Mouse (Mus musculus): ENCODE results near the gene Aamp.
A peak's percentile ranks its signal among the peaks of the same experiment; 100 is the strongest.
"Not testable (repeated sequence)": the region's sequence is repeated elsewhere in the genome, so short reads cannot be mapped to it uniquely, and the experiment has no call there.

Aamp gene

DNA sequence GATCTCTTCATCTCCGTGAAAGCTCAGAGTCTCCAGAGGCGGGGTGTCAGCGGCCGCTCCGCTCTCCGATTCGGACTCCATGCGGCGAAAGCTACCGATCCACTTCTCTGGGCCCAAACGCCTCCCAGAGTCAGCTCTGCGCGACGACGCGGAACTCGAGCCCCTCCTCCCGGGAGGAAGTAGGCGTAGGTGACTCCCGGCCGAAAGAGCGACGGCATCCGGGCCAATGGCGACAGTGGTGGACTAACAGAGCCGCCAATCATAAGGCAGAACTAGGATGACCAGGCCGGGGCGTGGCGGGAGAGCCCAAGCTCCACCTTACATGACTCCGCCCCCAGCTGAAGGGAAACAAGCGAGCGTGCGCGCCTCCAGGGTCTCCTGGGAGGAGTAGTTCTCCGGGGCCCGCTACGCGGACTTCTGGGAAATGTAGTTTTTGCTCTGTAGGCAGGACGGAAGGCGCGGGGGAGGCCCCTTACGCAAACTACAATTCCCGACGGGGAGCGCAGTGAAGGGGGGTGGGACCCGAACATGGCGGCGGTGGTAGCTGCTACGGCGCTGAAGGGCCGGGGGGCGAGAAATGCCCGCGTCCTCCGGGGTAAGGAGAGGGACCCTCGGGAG is at the start of gene Aamp, which contains the start of gene Pnkd:
Gene Aamp, minus strand, starts transcription at position 196 of the 618 bp plus-strand sequence.
Gene Pnkd, plus strand, starts transcription at position 388 of the 618 bp plus-strand sequence.
- DNase-seq = peak; percentile 100

DNA sequence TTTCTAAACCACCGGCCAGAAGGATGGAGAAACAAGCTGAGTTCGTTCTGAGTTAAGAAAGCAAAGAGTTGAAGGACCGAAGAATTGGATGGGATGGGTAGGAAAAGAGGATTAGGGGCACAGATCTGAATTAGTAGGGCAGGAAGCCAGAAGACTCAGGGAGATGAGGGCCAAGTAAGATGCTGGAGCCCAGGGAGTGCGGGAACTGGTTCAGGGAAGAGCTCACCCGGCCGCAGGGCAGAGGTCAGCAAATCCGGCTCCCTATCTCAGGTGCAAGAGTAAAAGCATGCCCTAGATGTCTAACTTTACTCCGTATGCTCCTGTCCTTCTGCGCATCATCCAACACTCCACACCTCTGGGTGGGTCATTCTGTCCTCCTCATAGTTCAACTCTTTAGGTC is 48.4 kb upstream of the Aamp start:
- DNase-seq = peak; percentile 45

DNA sequence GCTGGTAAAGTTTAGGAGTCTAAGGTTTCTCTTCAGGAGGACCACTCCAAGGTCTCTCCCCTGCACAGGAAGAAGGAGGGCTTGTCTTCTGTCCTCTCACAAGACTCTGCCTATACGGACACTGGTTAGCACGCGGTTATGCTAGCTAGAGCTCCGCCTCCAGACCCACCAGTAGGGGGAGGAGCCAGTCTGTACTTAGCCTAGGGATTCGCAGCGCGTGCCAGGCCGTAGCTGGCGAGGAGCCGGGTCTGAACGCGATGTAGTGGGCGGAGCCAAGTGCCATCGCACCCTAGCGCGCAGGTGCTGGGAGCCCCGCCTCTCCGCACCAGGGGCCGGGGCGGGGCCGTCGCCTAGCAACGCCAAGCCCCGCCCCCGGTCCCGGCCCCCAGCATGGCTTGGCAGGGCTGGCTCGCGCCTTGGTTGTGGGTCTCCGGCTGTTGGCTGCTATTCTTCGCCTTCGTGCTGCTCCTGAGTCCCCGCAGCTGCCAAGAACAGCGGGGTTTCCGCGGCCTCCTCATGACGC is 47.8 kb upstream of the Aamp start:
- DNase-seq = peak; percentile 99

DNA sequence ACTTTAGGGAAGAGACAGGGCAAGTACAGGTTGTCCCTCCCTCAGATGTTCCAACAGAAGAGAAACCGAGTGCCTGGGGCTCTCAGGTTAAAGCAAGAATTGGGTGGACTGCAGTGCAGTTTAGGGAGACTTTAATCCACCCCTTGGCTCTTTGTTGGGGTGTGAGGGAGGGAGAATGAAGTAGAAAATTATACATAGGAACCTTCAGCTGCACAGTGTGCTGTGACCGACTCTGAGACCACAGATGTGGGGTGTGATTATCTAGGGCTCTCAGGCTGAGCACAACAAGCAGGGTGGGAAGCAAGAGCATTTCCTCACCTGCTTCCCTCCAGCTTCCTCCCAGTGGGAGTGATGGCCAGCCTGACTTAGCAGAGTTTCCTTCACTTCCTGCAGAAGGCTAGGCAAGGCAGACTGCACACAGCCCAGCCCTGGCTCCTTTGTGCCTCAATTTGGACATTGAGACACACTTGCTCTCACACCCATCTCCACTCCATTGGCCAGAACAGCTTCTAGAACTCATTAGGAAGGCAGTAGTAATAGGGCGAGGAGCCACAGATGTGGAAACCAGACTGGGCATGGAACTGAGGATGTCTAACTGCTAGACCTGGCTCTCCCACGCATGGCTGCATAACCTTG is 46.6 kb upstream of the Aamp start:
- peak; percentile 36 for DNase-seq

DNA sequence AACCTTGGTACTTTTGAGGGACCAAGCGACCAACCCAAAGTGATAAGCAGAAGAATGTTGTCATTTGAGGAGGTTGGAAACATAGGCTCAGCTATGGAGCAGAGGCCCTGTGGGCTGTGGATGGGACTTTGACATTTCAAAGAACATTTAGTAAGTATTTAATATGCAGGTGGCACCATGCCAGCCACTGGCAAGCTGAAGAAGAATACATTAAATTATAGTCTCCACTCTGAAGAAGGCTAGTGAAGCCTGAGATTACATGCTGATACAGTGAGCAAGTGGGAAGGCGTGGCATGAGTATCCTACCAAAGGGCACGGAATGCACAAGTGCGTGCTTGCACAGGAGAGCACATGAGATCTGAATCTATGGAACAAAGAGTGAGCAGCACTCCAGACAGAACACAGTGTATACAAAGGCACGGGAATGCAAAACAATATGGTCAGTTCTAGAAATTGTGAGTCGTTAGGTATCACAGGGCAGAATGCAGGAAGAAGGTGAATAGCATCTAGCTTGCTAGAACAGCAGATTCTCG is 45.4 kb upstream of the Aamp start:
- DNase-seq = peak; percentile 59

DNA sequence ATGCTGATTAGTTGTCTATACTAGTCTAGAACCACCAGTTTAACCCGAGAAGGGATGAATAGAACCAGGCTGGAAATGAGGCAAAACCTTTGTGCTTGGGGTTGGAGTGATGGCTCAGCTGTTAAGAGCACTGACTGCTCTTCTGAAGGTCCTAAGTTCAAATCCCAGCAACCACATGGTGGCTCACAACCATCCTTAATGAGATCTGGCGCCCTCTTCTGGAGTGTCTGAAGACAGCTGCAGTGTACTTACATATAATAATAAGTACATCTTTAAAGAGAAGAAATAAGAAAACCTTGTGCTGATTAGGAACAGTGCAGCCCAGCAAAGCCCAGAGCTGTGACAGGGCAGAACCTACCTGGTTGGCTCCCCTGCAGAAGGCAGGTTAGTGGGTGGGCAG is 42.4 kb upstream of the Aamp start:
- DNase-seq = not testable (repeated sequence)

DNA sequence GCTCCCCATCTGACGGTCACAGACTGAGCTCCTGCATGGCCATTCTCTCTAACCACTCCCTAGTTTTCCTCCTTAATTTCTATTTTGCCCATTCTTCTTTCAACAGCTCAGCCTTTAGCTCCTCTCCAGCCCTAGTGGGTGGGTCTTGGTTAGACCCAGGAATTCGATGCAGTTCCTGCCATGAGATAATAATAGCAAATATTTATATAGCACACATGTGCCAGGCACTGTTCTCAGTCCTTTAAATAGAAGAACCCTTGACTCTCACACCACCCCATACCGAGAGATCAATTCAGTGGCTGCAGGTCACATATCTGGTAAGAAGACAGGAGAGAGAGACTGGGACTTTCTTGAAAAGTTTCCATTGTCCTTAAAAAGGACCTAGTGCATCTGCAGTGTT is 36.9 kb upstream of the Aamp start:
- no peak for DNase-seq

DNA sequence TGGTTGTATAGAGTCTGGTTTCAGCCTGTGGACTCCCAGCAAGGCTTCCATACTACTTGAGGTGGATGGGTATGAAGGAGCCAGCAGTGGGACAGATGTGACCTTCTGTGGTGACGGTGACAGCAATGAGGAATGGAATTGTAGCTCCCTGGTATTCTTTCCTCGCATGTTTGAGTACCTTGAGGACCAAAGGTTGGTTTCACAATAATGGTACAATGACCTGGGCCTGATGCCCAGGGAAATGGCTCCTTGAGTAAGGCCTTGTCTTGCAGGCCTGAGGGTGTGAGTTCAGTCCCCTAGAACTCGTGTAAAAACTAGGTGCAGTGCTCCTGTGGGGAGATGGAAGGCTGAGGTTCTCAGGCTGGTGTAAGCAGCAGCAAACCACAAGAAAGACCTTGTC is 34.2 kb upstream of the Aamp start:
- no peak for DNase-seq

DNA sequence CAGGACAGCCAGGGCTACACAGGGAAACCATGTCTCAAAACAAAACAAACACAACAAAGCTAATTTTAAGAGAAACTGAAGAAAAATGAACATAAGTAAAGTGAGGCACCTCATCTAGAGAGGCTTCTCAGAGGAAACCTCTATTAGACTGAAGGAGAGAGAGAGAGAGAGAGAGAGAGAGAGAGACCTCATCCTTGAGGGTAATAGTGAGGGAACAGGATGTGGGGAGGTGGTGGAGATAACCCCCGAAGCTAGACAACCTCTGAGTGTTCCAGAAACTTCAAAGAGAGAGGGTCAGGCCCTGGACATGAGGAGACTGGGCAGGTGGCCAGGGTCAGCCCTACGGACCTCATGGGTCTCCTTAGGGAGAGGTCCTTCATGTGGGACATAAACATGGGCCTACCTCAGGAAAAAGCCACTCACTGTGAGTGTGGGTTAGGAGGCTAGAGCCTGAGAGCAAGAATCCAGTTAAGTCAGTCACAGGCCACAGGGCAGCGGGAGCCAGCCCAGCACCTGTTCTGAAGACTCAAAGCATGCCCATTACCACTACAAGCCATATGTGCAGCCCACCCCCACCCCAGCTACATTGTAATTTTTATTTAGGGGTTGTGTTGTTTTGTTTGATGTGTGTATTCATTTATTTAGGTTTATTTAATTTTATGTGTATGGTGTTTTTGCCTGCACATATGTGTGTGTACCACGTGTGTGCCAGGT is 31.7 kb upstream of the Aamp start:
- DNase-seq = no peak

DNA sequence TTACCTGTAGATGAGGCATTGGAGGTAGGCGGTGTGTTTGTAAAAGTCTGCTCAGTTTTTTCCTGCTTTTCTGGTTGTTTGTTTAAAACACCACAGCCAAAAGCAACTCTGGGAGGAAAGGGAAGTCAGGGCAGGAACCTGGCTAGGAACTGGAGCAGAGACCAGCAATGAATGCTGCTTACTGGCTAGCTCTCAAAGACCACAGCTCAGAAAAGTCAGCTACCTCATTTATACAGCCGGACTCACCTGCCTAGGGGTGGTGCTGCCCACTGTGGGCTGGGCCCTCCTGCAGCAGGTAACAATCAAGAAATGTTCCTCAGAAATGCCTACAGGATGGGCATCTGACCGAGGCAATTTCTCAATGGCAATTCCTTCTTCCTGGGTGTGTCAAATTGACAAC is 30.3 kb upstream of the Aamp start:
- no peak for DNase-seq

DNA sequence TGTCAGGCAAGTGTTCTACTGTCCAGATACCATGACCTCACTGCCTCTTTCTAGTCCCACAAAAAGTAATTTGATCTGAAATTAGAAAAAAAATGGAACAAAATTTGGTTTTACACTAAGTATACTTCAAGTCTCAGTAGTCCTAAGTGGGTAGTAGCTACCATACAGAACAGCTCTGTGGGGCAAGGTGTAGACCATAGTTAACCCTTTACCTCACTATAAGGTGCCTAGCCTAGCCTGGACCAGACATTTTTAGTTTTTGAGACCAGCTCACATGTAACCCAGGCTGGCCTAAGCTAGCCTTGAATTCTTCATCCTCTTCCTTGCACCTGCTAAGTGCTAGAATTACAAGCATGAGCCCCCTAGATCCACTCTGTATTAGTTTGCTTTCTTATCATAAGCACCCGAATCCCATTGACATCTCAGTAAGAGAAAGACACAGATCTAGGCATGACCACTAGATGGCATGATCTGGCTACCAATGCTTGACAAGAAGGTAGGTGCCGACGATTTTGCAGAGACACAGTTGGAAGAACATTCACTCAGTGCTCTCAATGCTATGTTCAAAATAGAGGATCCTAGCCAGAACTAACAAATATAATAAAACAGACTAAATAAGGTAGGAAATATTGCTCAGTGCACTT is 28.6 kb upstream of the Aamp start:
- DNase-seq = peak; percentile 91

DNA sequence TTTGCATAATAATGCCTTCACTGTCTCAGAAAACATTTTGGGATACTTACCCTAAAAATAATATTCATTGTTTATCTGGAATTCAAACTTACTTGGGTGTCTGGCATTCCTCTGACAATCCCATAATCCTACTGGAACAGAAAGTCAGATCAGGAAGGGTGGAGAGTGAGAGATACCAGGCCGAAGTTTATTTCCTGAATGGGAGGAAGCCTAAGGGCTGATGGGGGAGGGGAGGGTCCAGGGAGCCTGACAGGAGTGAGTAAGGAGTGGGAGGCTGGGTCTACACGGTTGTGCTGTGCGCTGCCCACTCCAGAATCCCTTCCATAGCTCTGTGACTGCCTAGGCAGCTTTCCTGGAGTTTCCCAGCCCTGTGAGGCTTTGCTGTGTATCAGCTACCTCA is 25.2 kb upstream of the Aamp start:
- DNase-seq = no peak

DNA sequence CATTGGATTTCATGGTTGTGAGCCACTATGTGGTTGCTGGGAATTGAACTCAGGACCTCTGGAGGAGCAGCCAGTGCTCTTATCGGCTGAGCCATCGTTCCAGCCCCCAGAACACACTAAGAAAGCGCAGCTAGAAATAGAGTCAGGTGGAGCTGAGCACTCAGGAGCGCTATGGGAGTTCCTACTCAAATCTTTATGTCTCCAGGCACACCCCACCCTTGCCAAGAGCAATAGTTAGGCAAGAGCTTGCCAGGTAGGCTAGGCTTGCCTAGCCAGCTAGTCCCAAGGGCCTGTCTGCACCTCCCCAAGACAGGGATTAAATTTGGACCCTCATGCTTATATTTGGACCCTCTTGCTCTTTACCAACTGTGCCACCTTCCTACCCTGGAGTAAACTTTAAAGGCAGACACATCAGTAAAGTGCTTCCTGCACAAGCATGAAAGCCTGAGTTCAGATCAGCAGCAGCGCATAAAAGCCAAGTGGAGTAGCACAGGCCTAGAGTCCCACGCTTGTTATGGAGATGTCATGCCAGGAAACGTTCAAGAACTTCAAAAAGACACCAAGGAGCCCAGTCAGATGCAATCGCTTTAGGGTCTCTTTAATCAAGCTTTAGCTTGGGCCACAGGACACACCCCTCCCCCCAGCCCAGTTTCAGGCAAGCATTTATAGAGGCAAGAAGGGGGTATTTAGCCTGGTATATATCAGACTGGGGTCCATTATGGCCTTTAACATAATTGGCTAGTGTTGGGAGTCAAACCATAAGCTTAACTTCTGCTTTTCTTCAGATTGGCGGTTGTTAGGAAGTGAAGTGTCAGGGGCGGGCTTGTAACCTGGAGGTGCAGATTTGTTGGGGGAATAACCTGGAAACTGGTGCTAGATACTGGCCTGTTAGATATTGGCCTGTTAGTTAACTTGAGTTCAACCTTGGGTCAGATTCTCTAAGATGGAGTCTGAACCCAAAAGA is 23.7 kb upstream of the Aamp start:
- no peak for DNase-seq

DNA sequence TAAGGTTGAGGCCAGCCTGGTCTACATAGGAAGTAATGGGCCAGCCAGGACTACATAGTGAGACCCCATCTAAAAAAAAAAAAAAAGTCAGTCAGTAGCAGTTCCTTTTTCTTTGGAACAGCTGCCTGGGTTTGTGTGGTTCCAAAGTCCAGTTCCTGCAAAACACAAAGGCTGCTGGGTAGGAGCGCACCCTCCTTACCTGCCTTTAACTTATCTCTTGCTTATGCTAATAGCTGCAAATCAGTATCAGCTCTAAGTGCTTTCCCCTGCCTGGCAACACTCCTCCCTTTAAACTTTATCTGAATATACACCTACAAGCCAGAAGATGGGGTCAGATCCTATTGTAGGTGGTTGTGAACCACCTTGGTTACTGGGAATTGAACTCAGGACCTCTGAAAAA is 22.6 kb upstream of the Aamp start:
- no peak for DNase-seq

DNA sequence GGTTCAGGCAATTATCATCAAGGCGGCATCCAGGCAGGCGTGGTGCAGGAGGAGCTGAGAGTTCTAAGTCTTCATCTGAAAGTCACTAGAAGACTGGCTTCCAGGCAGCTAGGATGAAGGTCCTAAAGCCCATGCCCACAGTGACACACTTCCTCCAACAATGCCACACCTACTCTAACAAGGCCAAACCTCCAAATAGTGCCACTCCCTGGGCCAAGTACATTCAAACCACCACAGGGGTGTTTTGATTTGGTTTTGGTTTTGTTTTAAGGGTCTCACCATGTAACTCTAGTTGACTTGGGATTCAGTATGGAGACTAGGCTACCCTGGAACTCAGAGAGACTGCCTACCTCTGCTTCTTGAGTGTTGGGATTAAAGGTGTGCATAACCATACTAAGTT is 21.0 kb upstream of the Aamp start, which contains the start of gene Tmbim1:
Gene Tmbim1, minus strand, starts transcription at position 101 of the 400 bp plus-strand sequence.
- DNase-seq = no peak

DNA sequence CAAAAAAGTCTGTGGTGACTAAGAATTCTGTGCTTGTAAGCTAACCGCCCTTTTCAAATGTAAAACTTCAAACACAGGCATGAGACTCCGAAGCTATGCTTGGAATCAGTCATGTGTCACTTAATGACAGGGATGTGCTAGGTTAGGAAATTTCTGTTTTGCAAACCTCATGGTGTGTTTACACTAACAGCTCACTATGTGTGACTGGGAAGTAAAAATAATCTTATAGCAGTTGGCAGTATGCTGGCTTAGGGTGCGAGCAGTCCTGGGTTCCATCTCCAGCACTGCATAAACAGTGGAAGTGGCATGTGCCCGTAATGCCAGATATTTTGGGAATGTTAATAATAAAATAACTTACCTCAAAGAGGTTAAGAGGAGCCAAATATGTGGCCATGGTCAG is 20.4 kb upstream of the Aamp start:
- no peak for DNase-seq

DNA sequence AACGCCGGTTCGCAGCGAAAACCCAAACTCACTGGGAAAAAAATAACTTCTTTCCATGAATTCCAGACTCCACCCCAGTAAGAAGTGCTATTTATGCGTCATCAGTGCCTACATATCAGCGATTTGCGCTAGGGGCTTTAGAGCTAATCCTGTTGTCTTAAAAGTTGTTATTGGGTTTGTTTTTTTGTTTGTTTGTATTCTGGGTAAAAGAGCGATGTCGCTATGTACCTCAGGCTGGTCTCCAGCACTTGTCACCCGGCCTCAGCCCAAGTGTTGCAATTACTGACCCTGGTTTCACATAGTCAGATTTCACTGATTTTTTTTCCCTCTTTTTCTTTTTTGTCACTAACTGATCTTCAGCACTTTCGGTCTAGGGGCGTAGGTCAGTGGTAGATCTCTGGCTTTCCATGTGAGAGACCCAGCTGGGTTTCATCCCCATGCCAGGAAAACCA is 19.8 kb upstream of the Aamp start:
- DNase-seq = no peak

DNA sequence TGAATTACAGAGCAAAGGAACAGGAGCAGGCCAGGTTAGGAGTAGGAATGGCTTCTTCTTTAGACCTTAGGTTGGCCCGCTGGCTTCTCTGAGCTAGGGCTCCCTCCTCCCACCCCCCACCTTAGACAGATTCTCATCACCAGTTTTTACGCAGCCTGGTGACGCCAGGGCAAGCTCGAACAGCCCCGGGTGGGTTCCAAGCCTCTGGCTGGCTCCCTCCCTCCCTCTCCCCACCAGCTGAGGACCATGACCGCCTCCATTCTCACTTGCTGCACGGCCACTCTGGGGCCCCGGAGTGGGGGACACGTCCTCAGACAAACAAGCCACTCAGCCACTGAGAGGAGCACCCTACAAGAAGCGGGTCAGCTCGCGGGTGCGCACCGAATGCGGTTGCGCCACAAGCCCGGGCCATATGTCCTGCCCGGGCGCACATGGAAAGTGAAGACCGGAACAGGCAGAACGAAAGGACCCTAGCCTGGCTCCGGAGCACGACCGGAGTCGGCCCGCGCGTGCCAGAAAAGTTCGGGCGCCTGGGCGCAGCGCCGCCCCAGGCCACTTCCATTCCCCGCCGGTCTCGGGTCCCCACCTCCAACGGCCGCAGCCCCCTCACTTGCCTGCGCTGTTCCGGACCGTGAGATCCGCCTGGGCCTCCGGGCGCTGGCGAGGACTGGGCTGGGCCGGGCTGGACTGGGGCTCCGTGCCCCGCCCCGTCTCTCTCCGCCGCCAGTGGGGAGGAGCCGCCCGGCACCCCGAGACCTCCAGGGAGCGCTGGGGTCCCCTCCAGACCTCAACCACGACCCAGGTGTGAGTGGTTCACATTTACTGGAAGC is 19.2 kb upstream of the Aamp start:
- peak; percentile 76 for DNase-seq

DNA sequence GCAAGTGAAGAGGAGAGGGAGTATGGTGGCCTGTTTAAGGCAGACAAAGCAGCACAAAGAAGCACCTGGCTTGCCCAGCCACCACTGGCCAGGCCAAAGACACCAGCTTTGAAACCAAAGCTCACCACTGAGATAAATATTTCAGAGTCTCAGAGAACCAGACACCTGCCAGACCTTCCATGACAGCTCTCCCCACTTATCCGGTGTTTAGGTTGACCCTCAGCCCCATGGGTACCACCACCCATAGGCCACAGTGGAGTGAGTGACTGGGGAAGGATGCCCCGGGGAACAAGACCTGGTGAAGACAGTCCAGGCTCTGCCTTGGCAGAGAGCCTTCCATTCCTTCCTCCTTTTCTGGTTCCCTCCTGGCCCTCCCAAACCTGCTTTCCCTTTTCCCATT is 18.3 kb upstream of the Aamp start:
- peak; percentile 10 for DNase-seq

DNA sequence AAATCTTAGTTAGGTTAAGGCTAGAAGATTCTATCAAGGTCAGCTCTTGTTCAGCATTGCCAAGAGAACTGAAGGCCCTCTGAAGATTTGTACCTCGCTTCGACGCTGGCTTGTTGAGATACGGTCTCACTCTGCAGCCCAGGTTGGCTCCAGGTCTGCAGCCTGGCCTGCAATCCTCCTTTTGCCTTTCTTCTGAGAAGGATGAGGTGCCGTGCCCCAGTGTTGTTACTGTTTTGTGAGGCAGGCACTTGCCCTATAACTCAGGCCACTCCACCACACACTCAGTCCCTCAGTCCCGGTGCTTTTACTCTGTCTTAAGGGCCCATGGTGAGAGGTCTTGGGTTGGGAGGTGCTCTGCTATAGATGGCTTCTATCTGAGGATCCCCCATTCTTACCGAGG is 17.7 kb upstream of the Aamp start:
- peak; percentile 9 for DNase-seq

Measured in kidney, adult 9 months (tissue).